Mouse (Mus musculus) liver, embryonic 15.5 days (tissue): Measurements from ENCODE around the gene Hyal5. TPM values are rescaled to one million over a fixed set of nuclear protein-coding genes. Genes with fewer than 3 reads are reported as not detected.

Source experiments
- ATAC-seq: fragments of 200-750 bp; cut with Nextera tagmentation; 2 replicates; pipeline ENCODE4 v1.8.0; 2017; ENCODE audit warnings: moderate number of reproducible peaks, mild to moderate bottlenecking, moderate library complexity; ENCODE audit not compliant: insufficient read depth
- H3K27ac ChIP-seq: fragments of 300-500 bp; sonication (generic); replicated peaks from 2 replicates; pipeline ENCODE4 v1.5.1; 2015; ENCODE audit warnings: mild to moderate bottlenecking, inconsistent platforms
- H3K27me3 ChIP-seq: fragments of 300-500 bp; sonication (generic); 2 replicates; pipeline ENCODE4 v1.6.1; 2015; ENCODE audit warnings: mild to moderate bottlenecking, inconsistent platforms
- H3K36me3 ChIP-seq: fragments of 300-500 bp; sonication (generic); replicated peaks from 2 replicates; pipeline ENCODE4 v1.6.1; 2015; ENCODE audit warnings: moderate library complexity, mild to moderate bottlenecking, inconsistent platforms
- H3K4me1 ChIP-seq: fragments of 300-500 bp; sonication (generic); replicated peaks from 2 replicates; pipeline ENCODE4 v1.6.1; 2015; ENCODE audit warnings: inconsistent platforms
- H3K4me2 ChIP-seq: fragments of 300-500 bp; sonication (generic); 2 replicates; pipeline ENCODE4 v1.6.1; 2015; ENCODE audit warnings: moderate library complexity, mild to moderate bottlenecking, inconsistent platforms
- H3K4me3 ChIP-seq: fragments of 300-500 bp; sonication (generic); replicated peaks from 2 replicates; pipeline ENCODE4 v1.5.1; 2015; ENCODE audit warnings: mild to moderate bottlenecking, inconsistent platforms
- H3K9ac ChIP-seq: fragments of 300-500 bp; sonication (generic); 2 replicates; pipeline ENCODE4 v1.6.1; 2015; ENCODE audit warnings: moderate library complexity, mild to moderate bottlenecking, inconsistent platforms
- H3K9me3 ChIP-seq: fragments of 300-500 bp; sonication (generic); replicated peaks from 2 replicates; pipeline ENCODE4 v1.6.1; 2016; ENCODE audit warnings: inconsistent platforms
- WGBS: fragments of 180-500 bp; shearing (Covaris S2); methylation state at CpG from one replicate; pipeline ENCODE4 v1.1.7; 2015; ENCODE audit warnings: mixed read lengths; ENCODE audit not compliant: insufficient replicate concordance; 5-methylcytosine and 5-hydroxymethylcytosine counted together
- polyA plus RNA-seq: library from polyadenylated mRNA; unstranded; fragments of >200 nt; fragmentation: Nextera tagmentation; extraction: Ambion mirVana; gene quantifications from 2 replicates; pipeline ENCODE4 v1.2.1, GENCODE M21; 2015

Gene Hyal5
- polyA plus RNA-seq = 0.06 and 0.15 TPM in 2 replicates

DNA sequence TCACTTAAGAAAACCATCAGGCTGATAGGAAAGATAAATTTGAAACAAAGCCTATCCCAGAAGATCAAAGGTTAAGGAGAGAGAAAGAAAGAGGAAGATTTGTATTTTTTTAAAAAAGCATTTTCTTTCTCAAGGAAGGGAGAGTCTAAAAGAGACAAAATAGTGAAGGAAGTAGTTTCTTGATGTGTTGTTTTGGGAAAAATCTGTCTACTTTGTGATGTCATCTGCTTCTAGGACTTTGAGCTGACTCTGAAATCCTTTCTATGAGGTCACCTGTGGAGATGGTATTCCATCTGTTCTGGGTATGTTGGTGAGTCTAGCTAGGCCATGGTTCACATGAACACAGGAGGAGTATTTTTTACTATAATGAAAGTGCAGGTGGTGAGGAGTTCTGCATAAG is at the start of gene Hyal5:
Gene Hyal5 (plus strand): TSS at position 301 of the 400 bp plus-strand sequence.
- no peaks in the 10 kb centered on the region for H3K27me3 ChIP-seq
- no peak within 1 kb of the TSS for H3K27ac ChIP-seq
- no peaks in the 10 kb centered on the region for H3K4me1 ChIP-seq
- no peak within 1 kb of the TSS for H3K4me3 ChIP-seq
- H3K9me3 ChIP-seq = no peaks in the 10 kb centered on the region
- H3K9ac ChIP-seq = no peak within 1 kb of the TSS
- H3K4me2 ChIP-seq = no peak within 1 kb of the TSS
- no peaks in the 10 kb centered on the region for H3K36me3 ChIP-seq
- ATAC-seq = no peak

DNA sequence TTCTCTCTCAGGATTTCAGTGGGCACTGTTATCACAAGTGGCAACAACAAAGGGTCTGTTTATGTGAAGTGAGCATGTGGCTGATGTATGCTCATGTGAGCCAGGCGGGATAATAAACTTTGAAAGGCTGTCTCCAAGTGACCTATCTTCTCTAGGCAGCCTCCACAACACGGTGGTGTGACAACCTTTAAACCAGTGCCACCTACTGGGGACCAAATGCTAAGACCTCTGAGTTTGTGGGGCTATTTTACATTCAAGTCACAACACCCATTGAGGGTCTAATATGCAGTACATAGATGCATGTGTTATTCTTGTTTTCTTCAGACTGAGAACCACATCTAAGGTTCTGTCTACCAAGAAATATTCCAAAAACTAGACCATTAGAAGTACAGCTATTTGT is 35.7 kb upstream of the Hyal5 start:
- Histone ChIP-seq H3K27me3 (no peaks in the 10 kb centered on the region), H3K4me2 (no peak overlapping the region), H3K27ac (no peak overlapping the region), H3K36me3 (no peaks in the 10 kb centered on the region), H3K9me3 (no peaks in the 10 kb centered on the region), H3K4me3 (no peak overlapping the region), H3K9ac (no peak overlapping the region), H3K4me1 (no peaks in the 10 kb centered on the region)
- no peak for ATAC-seq
- WGBS = 37% methylated on average over 2 of the region's 2 CpGs

DNA sequence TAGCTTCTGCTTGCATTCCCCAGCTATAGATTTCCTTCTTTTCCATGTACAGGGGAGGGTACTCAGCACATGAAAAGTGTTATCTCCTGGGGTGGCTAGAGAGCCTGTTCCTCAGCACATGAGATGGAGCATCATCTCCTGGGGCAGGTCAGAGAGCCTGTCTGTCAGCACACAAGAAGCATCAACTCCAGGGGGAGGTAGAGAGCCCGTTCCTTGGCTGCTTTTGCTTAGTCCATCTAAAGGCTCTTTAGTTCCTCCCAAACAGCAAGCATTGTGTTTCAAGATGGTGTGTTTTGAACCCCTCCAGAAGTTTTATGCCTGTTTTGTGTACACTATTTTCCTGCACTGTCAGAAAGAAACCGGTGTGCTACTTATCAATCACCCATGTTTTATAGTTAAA is 2.5 kb downstream of the Hyal5 start:
- Histone ChIP-seq H3K36me3 (no peaks in the 10 kb centered on the region), H3K9ac (no peak overlapping the region), H3K27me3 (no peaks in the 10 kb centered on the region), H3K4me1 (no peaks in the 10 kb centered on the region), H3K4me3 (no peak overlapping the region), H3K4me2 (no peak overlapping the region), H3K9me3 (no peaks in the 10 kb centered on the region), H3K27ac (no peak overlapping the region)
- ATAC-seq = no peak
- 31% methylated on average over 2 of the region's 2 CpGs for WGBS

DNA sequence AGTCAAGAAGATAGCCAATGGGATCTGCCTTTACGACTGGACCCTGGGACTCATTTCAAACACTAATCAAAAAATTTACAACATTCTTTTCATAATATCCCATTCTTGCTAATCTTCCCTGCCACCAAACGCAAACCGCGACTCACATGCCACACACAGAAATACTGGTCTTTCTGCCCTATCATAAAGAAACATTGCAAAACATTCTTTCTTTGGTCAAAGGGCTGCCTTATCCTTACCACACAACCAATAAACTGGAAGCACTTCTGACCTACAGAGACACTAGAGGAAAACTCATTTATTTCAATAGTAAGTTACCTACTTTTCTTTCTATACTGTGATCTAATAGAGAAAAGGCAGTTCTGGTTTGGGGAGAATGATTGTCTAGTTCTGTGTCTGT is 5.9 kb downstream of the Hyal5 start:
- Histone ChIP-seq H3K9me3 (no peaks in the 10 kb centered on the region), H3K36me3 (no peaks in the 10 kb centered on the region), H3K27ac (no peak overlapping the region), H3K4me2 (no peak overlapping the region), H3K27me3 (no peaks in the 10 kb centered on the region), H3K9ac (no peak overlapping the region), H3K4me3 (no peak overlapping the region), H3K4me1 (no peaks in the 10 kb centered on the region)
- no peak for ATAC-seq
- 76% methylated on average over 4 of the region's 4 CpGs for WGBS

DNA sequence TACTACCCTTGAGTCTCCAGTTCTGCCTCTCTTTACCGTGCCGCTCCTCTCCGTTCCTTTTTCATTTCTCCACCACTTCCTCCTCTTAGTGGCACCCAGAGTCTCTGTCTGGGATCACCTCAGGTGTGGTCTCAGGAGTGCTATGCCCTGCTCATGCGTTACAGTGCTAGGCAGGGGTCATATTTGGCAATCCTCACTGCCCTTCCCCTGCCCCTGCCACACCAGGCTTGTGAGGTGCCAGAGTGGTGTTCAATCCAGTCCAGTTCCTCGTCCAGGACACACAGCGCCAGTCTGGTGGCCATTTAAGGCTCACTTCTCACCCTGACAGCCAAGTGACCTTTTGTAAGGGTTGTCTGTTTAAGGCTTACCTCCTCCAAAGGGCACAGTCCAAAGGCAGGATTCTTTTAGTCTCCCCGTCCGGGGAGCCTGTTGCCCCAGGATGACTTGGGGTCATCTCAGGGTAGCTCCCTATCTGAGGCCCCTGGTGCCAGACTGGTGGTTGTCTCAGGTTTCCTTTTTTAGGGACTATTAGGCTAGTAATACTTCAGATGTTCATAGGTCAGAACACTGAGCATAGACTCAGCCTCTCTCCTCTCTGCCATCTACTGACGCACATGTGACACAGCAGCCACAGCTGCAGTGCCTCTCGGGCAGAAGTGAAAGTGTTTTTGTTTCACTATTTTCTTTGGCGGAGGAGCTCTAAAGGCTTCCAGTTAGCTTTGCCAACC is 36.5 kb downstream of the Hyal5 start:
- ATAC-seq = no peak
- Histone ChIP-seq H3K9ac (no peak overlapping the region), H3K27ac (no peak overlapping the region), H3K4me3 (peak overlapping the region; percentile 17; the same call in 1 of the 2 replicates), H3K36me3 (no peaks in the 10 kb centered on the region), H3K27me3 (no peaks in the 10 kb centered on the region), H3K9me3 (no peaks in the 10 kb centered on the region), H3K4me1 (no peaks in the 10 kb centered on the region), H3K4me2 (peak overlapping the region; percentile 35; the same call in 1 of the 2 replicates)
- 51% methylated on average over 11 of the region's 11 CpGs for WGBS

DNA sequence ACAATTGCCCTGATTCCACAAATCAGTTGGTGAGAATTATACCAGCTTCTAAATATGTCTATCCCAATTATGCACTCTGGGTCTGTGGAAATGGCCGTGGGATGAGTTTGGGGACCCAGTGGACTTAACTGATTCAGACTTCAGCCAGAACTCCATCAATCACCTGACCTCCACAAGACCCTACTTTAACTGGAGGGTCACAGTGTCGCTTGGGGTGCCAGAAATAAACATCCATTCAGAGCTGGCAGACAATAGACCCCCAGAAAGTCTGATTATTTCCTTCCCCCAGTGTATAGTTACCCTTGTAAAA is 37.0 kb downstream of the Hyal5 start:
- Histone ChIP-seq H3K4me3 (peak overlapping the region; percentile 17; the same call in 1 of the 2 replicates), H3K9me3 (no peaks in the 10 kb centered on the region), H3K4me2 (peak overlapping the region; percentile 35; the same call in 1 of the 2 replicates), H3K4me1 (no peaks in the 10 kb centered on the region), H3K27me3 (no peaks in the 10 kb centered on the region), H3K9ac (no peak overlapping the region), H3K27ac (no peak overlapping the region), H3K36me3 (no peaks in the 10 kb centered on the region)
- 38% methylated on average over 2 of the region's 2 CpGs for WGBS
- no peak for ATAC-seq

DNA sequence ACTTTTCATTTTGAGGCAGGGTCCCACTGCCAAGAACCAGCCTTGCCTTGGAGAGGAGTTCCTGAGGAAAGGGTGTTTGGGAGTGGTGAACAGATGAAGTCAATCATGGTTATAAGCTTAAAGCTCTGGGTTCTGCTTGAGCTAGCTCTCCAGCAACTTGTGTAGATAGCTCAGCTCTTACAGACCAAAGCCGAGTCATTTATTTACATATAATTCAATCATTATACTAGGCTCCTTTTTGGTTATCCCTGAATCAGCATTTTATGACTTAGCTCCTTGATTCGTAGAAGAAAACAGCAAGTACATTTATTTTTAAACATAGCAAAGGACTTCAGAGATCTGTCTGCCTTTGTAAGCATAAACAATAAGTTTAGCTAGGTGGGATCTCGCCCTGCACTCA is 47.3 kb downstream of the Hyal5 start:
- no peaks in the 10 kb centered on the region for H3K9me3 ChIP-seq
- H3K9ac ChIP-seq = no peak overlapping the region
- WGBS = 48% methylated on average over 3 of the region's 3 CpGs
- no peak overlapping the region for H3K27ac ChIP-seq
- no peaks in the 10 kb centered on the region for H3K36me3 ChIP-seq
- H3K4me1 ChIP-seq = no peaks in the 10 kb centered on the region
- ATAC-seq = no peak
- no peak overlapping the region for H3K4me3 ChIP-seq
- H3K4me2 ChIP-seq = no peak overlapping the region
- H3K27me3 ChIP-seq = no peaks in the 10 kb centered on the region

DNA sequence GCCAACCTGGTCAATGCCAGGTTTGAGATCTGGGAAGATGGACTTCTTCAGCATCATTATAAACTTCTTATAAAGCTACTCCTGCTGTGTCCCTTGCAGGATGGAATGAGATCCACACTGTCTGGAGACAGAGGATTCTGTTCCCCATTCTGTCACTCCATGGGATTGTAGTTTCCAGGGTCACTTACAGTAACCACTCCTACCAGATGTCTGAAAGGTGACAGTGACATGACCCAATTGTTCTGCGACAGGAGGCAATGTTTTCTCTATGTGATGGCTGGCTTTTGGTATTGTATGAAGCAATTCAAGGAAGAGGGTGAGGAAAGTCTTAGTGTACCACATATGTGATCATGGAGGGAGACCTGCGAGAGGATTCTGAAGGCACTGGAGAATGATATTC is 50.0 kb downstream of the Hyal5 start:
- no peak overlapping the region for H3K9ac ChIP-seq
- no peak overlapping the region for H3K4me2 ChIP-seq
- no peaks in the 10 kb centered on the region for H3K9me3 ChIP-seq
- H3K4me1 ChIP-seq = no peaks in the 10 kb centered on the region
- ATAC-seq = no peak
- no peaks in the 10 kb centered on the region for H3K27me3 ChIP-seq
- H3K27ac ChIP-seq = no peak overlapping the region
- 54% methylated on average over 2 of the region's 2 CpGs for WGBS
- no peak overlapping the region for H3K4me3 ChIP-seq
- H3K36me3 ChIP-seq = no peaks in the 10 kb centered on the region

DNA sequence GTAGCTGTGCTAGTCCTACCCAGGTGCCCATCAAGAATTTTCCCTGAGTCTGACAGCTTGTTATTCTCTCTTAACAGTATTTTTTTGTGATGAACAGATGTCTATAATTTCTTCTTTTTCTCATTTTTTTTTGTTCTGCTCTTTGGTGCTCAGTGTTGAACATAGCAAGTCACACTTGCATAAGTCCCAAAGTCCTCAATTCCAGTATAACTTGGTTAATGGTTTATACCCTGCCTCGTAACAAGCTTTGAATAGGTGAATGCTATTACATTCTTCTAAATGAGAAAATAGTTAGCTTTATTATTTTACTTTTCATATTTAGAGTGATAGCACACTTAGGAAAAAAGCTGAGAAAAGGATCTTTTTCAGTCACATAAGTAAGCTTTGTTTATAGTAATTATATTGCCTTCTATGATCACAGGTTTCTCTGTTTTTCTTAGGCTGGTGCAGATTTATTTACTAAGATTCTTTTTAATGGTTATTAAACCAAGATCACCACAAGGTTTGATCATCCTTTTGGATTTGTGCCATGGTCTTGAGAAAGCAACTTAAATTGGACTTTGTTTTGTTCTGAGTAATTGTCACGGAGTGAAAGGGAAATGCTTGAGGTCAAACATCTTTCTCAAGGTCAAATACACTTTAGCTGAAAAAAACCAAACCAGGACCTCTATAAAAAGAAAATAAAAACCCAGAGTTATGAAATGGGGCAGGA is 52.4 kb downstream of the Hyal5 start:
- Histone ChIP-seq H3K9ac (no peak overlapping the region), H3K9me3 (no peaks in the 10 kb centered on the region), H3K4me1 (no peaks in the 10 kb centered on the region), H3K36me3 (no peaks in the 10 kb centered on the region), H3K27ac (no peak overlapping the region), H3K4me2 (no peak overlapping the region), H3K4me3 (no peak overlapping the region), H3K27me3 (no peaks in the 10 kb centered on the region)
- no peak for ATAC-seq
- 40% methylated on average over 2 of the region's 2 CpGs for WGBS

DNA sequence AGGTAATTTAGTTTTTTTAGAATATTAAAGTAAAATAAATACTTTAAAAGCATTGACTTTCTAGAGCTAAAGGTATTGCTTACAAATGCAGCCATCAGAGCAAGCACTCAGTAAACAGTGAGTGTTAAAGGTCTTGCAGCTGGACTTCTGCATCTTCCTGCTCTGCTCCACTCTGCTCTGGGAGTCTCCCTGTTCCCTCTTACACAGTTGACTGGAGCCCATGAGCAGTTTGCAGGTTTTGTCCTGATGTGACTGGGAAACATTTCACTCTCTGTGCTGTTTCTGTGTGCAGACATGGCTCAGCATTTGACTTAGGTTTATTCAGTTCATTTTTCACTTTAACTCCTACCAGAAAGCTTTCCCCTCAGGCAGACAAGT is 52.9 kb downstream of the Hyal5 start:
- Histone ChIP-seq H3K27ac (no peak overlapping the region), H3K9ac (no peak overlapping the region), H3K4me2 (no peak overlapping the region), H3K4me3 (no peak overlapping the region), H3K4me1 (no peaks in the 10 kb centered on the region), H3K9me3 (no peaks in the 10 kb centered on the region), H3K36me3 (no peaks in the 10 kb centered on the region), H3K27me3 (no peaks in the 10 kb centered on the region)
- no peak for ATAC-seq

DNA sequence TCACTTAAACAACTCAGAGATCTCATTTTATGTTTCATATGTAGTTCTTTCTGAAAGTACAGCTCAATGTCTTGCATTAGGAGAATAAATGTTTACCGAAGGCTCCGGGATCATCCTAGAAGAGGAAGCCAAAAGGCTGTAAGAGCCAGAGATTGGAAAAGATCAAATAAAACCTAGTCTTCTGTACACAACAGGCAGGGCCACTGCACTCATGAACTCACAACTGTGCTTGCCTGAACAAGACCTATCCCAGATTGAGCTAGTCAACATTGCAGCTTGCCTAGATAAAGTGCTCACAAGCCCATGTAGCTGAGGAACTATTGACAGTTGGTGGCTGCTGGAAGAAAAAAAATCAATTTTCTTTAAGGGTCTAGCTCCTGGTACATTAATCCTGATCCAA is 55.8 kb downstream of the Hyal5 start:
- ATAC-seq = no peak

More for the DNA sequence above, 55.8 kb downstream of the Hyal5 start:
- Histone ChIP-seq H3K27ac (no peak overlapping the region), H3K36me3 (no peaks in the 10 kb centered on the region), H3K4me2 (no peak overlapping the region), H3K27me3 (no peaks in the 10 kb centered on the region), H3K4me1 (no peaks in the 10 kb centered on the region), H3K9me3 (no peaks in the 10 kb centered on the region), H3K9ac (no peak overlapping the region), H3K4me3 (no peak overlapping the region)
- WGBS = 61% methylated on average over 2 of the region's 2 CpGs
